Comparison of ENCODE assay signal across 18 mouse cellular contexts in genomic region chr2:181576613-181577012, GRCm38 (mm10). TPM values are rescaled to one million over a fixed set of nuclear protein-coding genes. Genes with fewer than 3 reads are reported as not detected.
DNase-seq lines count a peak whose midpoint lies in the region; ATAC-seq lines count a peak whose summit lies in the region.
"Had no signal": no experiment of that assay in that cellular context is flagged by ENCODE, and none has a peak within 500 bp of the region (broad histone marks: within the 10 kb centered on the region; RNA-seq: fewer than 3 reads in every experiment).

No protein-coding gene starts in this region.

- no peak overlapping the region for H3K4me3 ChIP-seq in liver, embryonic 15.5 days (replicated peaks)
- no peak overlapping the region for H3K4me3 ChIP-seq in midbrain, embryonic 10.5 days
- H3K4me3 ChIP-seq: embryonic facial prominence, embryonic 15.5 days; erythroblast, embryonic 14.5 days; forebrain, embryonic 10.5 days; hindbrain, embryonic 12.5 days had no signal

- DNase-seq in gastrocnemius, postnatal 10 days: peak; percentile 1
- DNase-seq in gastrocnemius, postnatal 4 days (ENCODE audit: low spot score in 2 of 2): no peak
- DNase-seq in urinary bladder, adult 2 months (ENCODE audit: low spot score): peak; percentile 7
- no peak for DNase-seq in urinary bladder, postnatal 36 days (ENCODE audit: low spot score in 2 of 2)
- no peak for DNase-seq in midbrain, embryonic 10.5 days (ENCODE audit: low spot score)
- DNase-seq in thymus, postnatal 4 days: no peak
- DNase-seq: adrenal gland, postnatal 25 days; embryo, embryonic 11 days; heart, postnatal 10 days; heart, postnatal 4 days had no signal

- H3K4me1 ChIP-seq in liver, embryonic 15.5 days (replicated peaks): peaks cover 82% of the 10 kb centered on the region
- H3K4me1 ChIP-seq in midbrain, embryonic 10.5 days: peaks cover 18% of the 10 kb centered on the region

- H3K4me2 ChIP-seq in liver, embryonic 15.5 days: peak overlapping the region; percentile 48
- H3K4me2 ChIP-seq: embryonic facial prominence, embryonic 15.5 days; hindbrain, embryonic 12.5 days had no signal

- WGBS in liver, embryonic 15.5 days (ENCODE audit: insufficient replicate concordance): 52% methylated on average over 2 of the region's 2 CpGs
- 89% methylated on average over 2 of the region's 2 CpGs for WGBS in midbrain, embryonic 10.5 days

- H3K9ac ChIP-seq in liver, embryonic 15.5 days: no peak overlapping the region
- H3K9ac ChIP-seq: embryonic facial prominence, embryonic 15.5 days; hindbrain, embryonic 12.5 days had no signal

- H3K9me3 ChIP-seq in liver, embryonic 15.5 days (replicated peaks): no peaks in the 10 kb centered on the region
- H3K9me3 ChIP-seq in midbrain, embryonic 10.5 days (replicated peaks): no peaks in the 10 kb centered on the region
- H3K9me3 ChIP-seq: embryonic facial prominence, embryonic 15.5 days; forebrain, embryonic 10.5 days; hindbrain, embryonic 12.5 days had no signal

- peak overlapping the region; percentile 66 for H3K27ac ChIP-seq in liver, embryonic 15.5 days (replicated peaks)
- H3K27ac ChIP-seq in midbrain, embryonic 10.5 days (replicated peaks): no peak overlapping the region
- H3K27ac ChIP-seq: embryonic facial prominence, embryonic 15.5 days; forebrain, embryonic 10.5 days; hindbrain, postnatal 0 days had no signal

- H3K27me3 ChIP-seq in liver, embryonic 15.5 days: no peaks in the 10 kb centered on the region
- H3K27me3 ChIP-seq in midbrain, embryonic 10.5 days (ENCODE audit: low read depth, poor library complexity, severe bottlenecking): no peaks in the 10 kb centered on the region
- H3K27me3 ChIP-seq: CH12.LX; embryonic facial prominence, embryonic 15.5 days; hindbrain, embryonic 12.5 days had no signal

- ATAC-seq in liver, embryonic 15.5 days (ENCODE audit: insufficient read depth): no peak
- ATAC-seq: forebrain, embryonic 14.5 days; hindbrain, postnatal 0 days had no signal

- H3K36me3 ChIP-seq in liver, embryonic 15.5 days (replicated peaks): peaks cover 17% of the 10 kb centered on the region
- H3K36me3 ChIP-seq in midbrain, embryonic 10.5 days: peaks cover 29% of the 10 kb centered on the region

RNA-seq across cellular contexts. Expression of gene Uckl1, which starts 8.1 kb away (rescaled TPM):
- total RNA-seq in gastrocnemius, postnatal 10 days (2021): 10 to 100 TPM; 36.5 to 43.5 TPM
- total RNA-seq in gastrocnemius, postnatal 4 days (2021): 10 to 100 TPM; 40.2 to 49.9 TPM
- polyA plus RNA-seq in urinary bladder, adult 2 months (2012; rRNA removed): 139 and 214 TPM in 2 replicates
- 20.4 and 27.5 TPM in 2 replicates for polyA plus RNA-seq in liver, embryonic 15.5 days (2015; fragmentation: Nextera tagmentation; extraction: Ambion mirVana)
- polyA plus RNA-seq in midbrain, embryonic 10.5 days (2016; fragmentation: Nextera tagmentation; extraction: Ambion mirVana): 49.8 and 59.3 TPM in 2 replicates

RNA-seq across cellular contexts. Expression of gene Prpf6, which starts 15.1 kb away (rescaled TPM):
- 10 to 100 TPM; 26.7 to 33.4 TPM for total RNA-seq in gastrocnemius, postnatal 10 days (2021)
- total RNA-seq in gastrocnemius, postnatal 4 days (2021): 10 to 100 TPM; 41.9 to 43.9 TPM
- 30.7 and 40.9 TPM in 2 replicates for polyA plus RNA-seq in urinary bladder, adult 2 months (2012; rRNA removed)
- 23.8 and 25.9 TPM in 2 replicates for polyA plus RNA-seq in liver, embryonic 15.5 days (2015; fragmentation: Nextera tagmentation; extraction: Ambion mirVana)
- 82.0 and 85.4 TPM in 2 replicates for polyA plus RNA-seq in midbrain, embryonic 10.5 days (2016; fragmentation: Nextera tagmentation; extraction: Ambion mirVana)

RNA-seq across cellular contexts. Expression of gene Zfp512b, which starts 16.0 kb away (rescaled TPM):
- 10 to 100 TPM; 28.4 to 32.4 TPM for total RNA-seq in gastrocnemius, postnatal 10 days (2021)
- 10 to 100 TPM; 49.8 to 51.4 TPM for total RNA-seq in gastrocnemius, postnatal 4 days (2021)
- polyA plus RNA-seq in urinary bladder, adult 2 months (2012; rRNA removed): 43.9 and 52.6 TPM in 2 replicates
- 9.3 and 9.6 TPM in 2 replicates for polyA plus RNA-seq in liver, embryonic 15.5 days (2015; fragmentation: Nextera tagmentation; extraction: Ambion mirVana)
- polyA plus RNA-seq in midbrain, embryonic 10.5 days (2016; fragmentation: Nextera tagmentation; extraction: Ambion mirVana): 34.6 and 48.0 TPM in 2 replicates

RNA-seq across cellular contexts. Expression of gene Samd10, which starts 22.4 kb away (rescaled TPM):
- 1 to 10 TPM in 1 of 2 experiments, under 1 TPM in 1; 0.85 to 1.2 TPM for total RNA-seq in gastrocnemius, postnatal 10 days (2021)
- 1 to 10 TPM; 1.7 to 1.9 TPM for total RNA-seq in gastrocnemius, postnatal 4 days (2021)
- polyA plus RNA-seq in urinary bladder, adult 2 months (2012; rRNA removed): 14.7 and 20.2 TPM in 2 replicates
- polyA plus RNA-seq in liver, embryonic 15.5 days (2015; fragmentation: Nextera tagmentation; extraction: Ambion mirVana): 2.2 and 2.6 TPM in 2 replicates
- 36.4 and 56.1 TPM in 2 replicates for polyA plus RNA-seq in midbrain, embryonic 10.5 days (2016; fragmentation: Nextera tagmentation; extraction: Ambion mirVana)
- polyA plus RNA-seq: erythroblast, embryonic 14.5 days had no signal

RNA-seq across cellular contexts. Expression of gene Dnajc5, which starts 56.3 kb away (rescaled TPM):
- 10 to 100 TPM; 67.5 to 70.1 TPM for total RNA-seq in gastrocnemius, postnatal 10 days (2021)
- 10 to 100 TPM; 84.7 to 88.0 TPM for total RNA-seq in gastrocnemius, postnatal 4 days (2021)
- polyA plus RNA-seq in urinary bladder, adult 2 months (2012; rRNA removed): 51.2 and 52.7 TPM in 2 replicates
- polyA plus RNA-seq in liver, embryonic 15.5 days (2015; fragmentation: Nextera tagmentation; extraction: Ambion mirVana): 27.7 and 29.8 TPM in 2 replicates
- polyA plus RNA-seq in midbrain, embryonic 10.5 days (2016; fragmentation: Nextera tagmentation; extraction: Ambion mirVana): 95.6 and 110 TPM in 2 replicates

Comparison
In these comparisons a context has a peak if more than half of its experiments do, and no peak if none do; other contexts are left out.
1. DNase-seq: peak in gastrocnemius, postnatal 10 days (single experiment) and urinary bladder, adult 2 months (single experiment); none in gastrocnemius, postnatal 4 days (0 of 2), urinary bladder, postnatal 36 days (0 of 2), midbrain, embryonic 10.5 days (single experiment) and thymus, postnatal 4 days (single experiment).